8 mouse cellular contexts compared by ENCODE assay signal in genomic region chr9:85328259-85328658, GRCm38 (mm10). TPM values are rescaled to one million over a fixed set of nuclear protein-coding genes. Genes with fewer than 3 reads are reported as not detected.
DNase-seq lines count a peak whose midpoint lies in the region; ATAC-seq and TF ChIP-seq lines count a peak whose summit lies in the region.

No protein-coding gene starts in this region.

- WGBS in lung, embryonic 15.5 days: 1% methylated on average over 16 of the region's 16 CpGs
- WGBS in olfactory bulb, adult 2 months: 9% methylated on average over 16 of the region's 16 CpGs

- peak overlapping the region; percentile 74 for H3K4me3 ChIP-seq in G1E (ENCODE audit: low read depth, low read length)
- peak overlapping the region; percentile 67 for H3K4me3 ChIP-seq in lung, embryonic 15.5 days
- peak overlapping the region; percentile 49 for H3K4me3 ChIP-seq in olfactory bulb, adult 2 months (ENCODE audit: insufficient read depth, low read depth, low read length)

- peak overlapping the region; percentile 69 for H3K27ac ChIP-seq in lung, embryonic 15.5 days
- no peak overlapping the region for H3K27ac ChIP-seq in olfactory bulb, adult 2 months (ENCODE audit: insufficient read depth, low read depth, low read length)

- DNase-seq in G1E (ENCODE audit: low spot score): peak; percentile 32
- peak; percentile 36 for DNase-seq in cerebellum, adult 8-10 months
- peak; percentile 87 for DNase-seq in forelimb bud, embryonic 11.5 days (ENCODE audit: low read depth, low spot score)
- peak; percentile 71 for DNase-seq in layer of hippocampus, adult 9-10 months (ENCODE audit: low spot score)
- peak; percentile 70 for DNase-seq in thymus, postnatal 0 days (ENCODE audit: low spot score)

- peaks cover 17% of the 10 kb centered on the region for H3K4me1 ChIP-seq in G1E (ENCODE audit: insufficient read depth, low read depth, low read length)
- peaks cover 7% of the 10 kb centered on the region; the same call in 1 of the 2 replicates for H3K4me1 ChIP-seq in lung, embryonic 15.5 days
- H3K4me1 ChIP-seq in olfactory bulb, adult 2 months (ENCODE audit: control insufficient read depth, insufficient read depth, low read length): peaks cover 17% of the 10 kb centered on the region

- peak; percentile 23; the same call in 1 of the 2 replicates for ATAC-seq in G1E (ENCODE audit: extremely low read depth, insufficient number of reproducible peaks, low FRiP score, poor library complexity, severe bottlenecking)
- ATAC-seq in hematopoietic stem cell, adult 5-6 weeks (replicated peaks in 1 of 2; ENCODE audit: insufficient read depth in 1 of 2, low FRiP score in 2 of 2, low TSS enrichment in 1 of 2, low read depth in 1 of 2, poor library complexity in 2 of 2, severe bottlenecking in 2 of 2): peak; percentile 58 to 64
- peak; percentile 49; the same call in 1 of the 2 replicates for ATAC-seq in lung, embryonic 15.5 days (ENCODE audit: borderline replicate concordance, extremely low read depth, low FRiP score, low TSS enrichment)

- H3K27me3 ChIP-seq in G1E (ENCODE audit: insufficient read depth, low read length): no peaks in the 10 kb centered on the region; the same call in 1 of the 2 replicates
- H3K27me3 ChIP-seq in lung, embryonic 15.5 days: peaks cover 6% of the 10 kb centered on the region; the same call in 1 of the 2 replicates

- peaks cover 27% of the 10 kb centered on the region for H3K9me3 ChIP-seq in G1E (replicated peaks)
- no peaks in the 10 kb centered on the region for H3K9me3 ChIP-seq in lung, embryonic 15.5 days

- peak overlapping the region; percentile 53 for H3K9ac ChIP-seq in lung, embryonic 15.5 days

- peak; percentile 63 for TF ChIP-seq CTCF in G1E (IDR thresholded peaks at IDR 0.05; ENCODE audit: low read depth, low read length)
- TF ChIP-seq CTCF in olfactory bulb, adult 2 months (IDR thresholded peaks at IDR 0.05; ENCODE audit: insufficient read depth, low read depth, low read length): peak; percentile 79

- TF ChIP-seq POLR2A in olfactory bulb, adult 2 months (IDR thresholded peaks at IDR 0.05; ENCODE audit: insufficient read depth, low read depth, low read length): no peak

- H3K4me2 ChIP-seq in lung, embryonic 15.5 days: peak overlapping the region; percentile 92

- peaks cover 8% of the 10 kb centered on the region for H3K36me3 ChIP-seq in G1E (replicated peaks)
- no peaks in the 10 kb centered on the region for H3K36me3 ChIP-seq in lung, embryonic 15.5 days

RNA-seq across cellular contexts. Expression of gene Tent5a, which starts 1.1 kb away (rescaled TPM):
- total RNA-seq in G1E (2014; fragmentation: Nextera tagmentation) (7.7 and 8.9 TPM in 2 replicates), G1E (2017) (12.6 and 13.9 TPM in 2 replicates)
- polyA plus RNA-seq in G1E (2012): 0.69 and 0.80 TPM in 2 replicates
- 12.7 and 15.3 TPM in 2 replicates for total RNA-seq in hematopoietic stem cell, adult 5-6 weeks (2017)
- 8.5 and 9.1 TPM in 2 replicates for polyA plus RNA-seq in lung, embryonic 15.5 days (2015; fragmentation: Nextera tagmentation; extraction: Ambion mirVana)
- not detected in 2 replicates for polyA plus RNA-seq in olfactory bulb, adult 2 months (2012; ENCODE audit: insufficient read depth, insufficient read length, low replicate concordance, missing spikeins)
- 1.6 and 1.8 TPM in 2 replicates for polyA plus RNA-seq in thymus, postnatal 0 days (2015; fragmentation: Nextera tagmentation; extraction: Ambion mirVana)

RNA-seq across cellular contexts. Expression of gene Gm11114, which starts 15.7 kb away (rescaled TPM):
- total RNA-seq in G1E (2014; fragmentation: Nextera tagmentation) (not detected in 2 replicates), G1E (2017) (not detected in 2 replicates)
- not detected in 2 replicates for polyA plus RNA-seq in G1E (2012)
- not detected in 2 replicates for total RNA-seq in hematopoietic stem cell, adult 5-6 weeks (2017)
- not detected in 2 replicates for polyA plus RNA-seq in lung, embryonic 15.5 days (2015; fragmentation: Nextera tagmentation; extraction: Ambion mirVana)
- not detected in 2 replicates for polyA plus RNA-seq in olfactory bulb, adult 2 months (2012; ENCODE audit: insufficient read depth, insufficient read length, low replicate concordance, missing spikeins)
- polyA plus RNA-seq in thymus, postnatal 0 days (2015; fragmentation: Nextera tagmentation; extraction: Ambion mirVana): not detected in 2 replicates

Comparison
In these comparisons a context has a peak if more than half of its experiments do, and no peak if none do; other contexts are left out.
1. DNase-seq: peak in every context shown above with its lines; median percentile 87 in forelimb bud, embryonic 11.5 days; 71 in layer of hippocampus, adult 9-10 months; 70 in thymus, postnatal 0 days; 36 in cerebellum, adult 8-10 months; 32 in G1E.